8 mouse cellular contexts compared by ENCODE assay signal in genomic region chr4:132731616-132732015, GRCm38 (mm10). TPM values are rescaled to one million over a fixed set of nuclear protein-coding genes. Genes with fewer than 3 reads are reported as not detected.
A peak's percentile ranks its signal among the peaks of the same experiment; 100 is the strongest.
DNase-seq lines count a peak whose midpoint lies in the region; ATAC-seq and TF ChIP-seq lines count a peak whose summit lies in the region.

No protein-coding gene starts in this region.

- ATAC-seq in lung, embryonic 14.5 days (ENCODE audit: insufficient read depth) = no peak
- ATAC-seq in embryonic facial prominence, embryonic 13.5 days (ENCODE audit: insufficient number of reproducible peaks, insufficient read depth, low FRiP score, low TSS enrichment, low read depth) = no peak
- no peak for ATAC-seq in intestine, postnatal 0 days
- ATAC-seq in neural tube, embryonic 14.5 days (ENCODE audit: low read depth) = no peak

- no peaks in the 10 kb centered on the region for H3K27me3 ChIP-seq in lung, embryonic 14.5 days (ENCODE audit: insufficient read depth, low read length)
- no peaks in the 10 kb centered on the region for H3K27me3 ChIP-seq in embryonic facial prominence, embryonic 13.5 days
- no peaks in the 10 kb centered on the region for H3K27me3 ChIP-seq in intestine, postnatal 0 days (replicated peaks; ENCODE audit: control insufficient read depth, insufficient read depth, low read length)
- no peaks in the 10 kb centered on the region for H3K27me3 ChIP-seq in neural tube, embryonic 14.5 days (ENCODE audit: control insufficient read depth, insufficient read depth, low read length)

- peak overlapping the region; percentile 63; the same call in 1 of the 2 replicates for H3K9ac ChIP-seq in lung, embryonic 14.5 days
- H3K9ac ChIP-seq in embryonic facial prominence, embryonic 13.5 days = peak overlapping the region; percentile 76
- peak overlapping the region; percentile 45; the same call in 1 of the 2 replicates for H3K9ac ChIP-seq in intestine, postnatal 0 days (ENCODE audit: low read depth, low read length)
- peak overlapping the region; percentile 63 for H3K9ac ChIP-seq in neural tube, embryonic 14.5 days (replicated peaks; ENCODE audit: low read depth, low read length)

- H3K36me3 ChIP-seq in lung, embryonic 14.5 days (ENCODE audit: insufficient read depth) = no peaks in the 10 kb centered on the region
- peaks cover 14% of the 10 kb centered on the region for H3K36me3 ChIP-seq in embryonic facial prominence, embryonic 13.5 days
- no peaks in the 10 kb centered on the region for H3K36me3 ChIP-seq in intestine, postnatal 0 days (ENCODE audit: control insufficient read depth, insufficient read depth)
- no peaks in the 10 kb centered on the region for H3K36me3 ChIP-seq in neural tube, embryonic 14.5 days (ENCODE audit: control insufficient read depth, insufficient read depth, low read length)

- DNase-seq in lung, embryonic 14.5 days = no peak
- DNase-seq in lung, postnatal 4 days = no peak
- no peak for DNase-seq in urinary bladder, postnatal 36 days (ENCODE audit: low spot score in 2 of 2)
- no peak for DNase-seq in T-cell, adult 2 months (ENCODE audit: low spot score)
- no peak for DNase-seq in spleen, adult 18-20 months

- H3K4me2 ChIP-seq in lung, embryonic 14.5 days = peak overlapping the region; percentile 96
- H3K4me2 ChIP-seq in embryonic facial prominence, embryonic 13.5 days = peak overlapping the region; percentile 89
- peak overlapping the region; percentile 85 for H3K4me2 ChIP-seq in intestine, postnatal 0 days (replicated peaks; ENCODE audit: low read depth)
- H3K4me2 ChIP-seq in neural tube, embryonic 14.5 days (ENCODE audit: low read depth, low read length) = peak overlapping the region; percentile 76

- H3K4me3 ChIP-seq in lung, embryonic 14.5 days (ENCODE audit: low read depth, low read length) = peak overlapping the region; percentile 59
- H3K4me3 ChIP-seq in embryonic facial prominence, embryonic 13.5 days = peak overlapping the region; percentile 65
- peak overlapping the region; percentile 52 for H3K4me3 ChIP-seq in intestine, postnatal 0 days (ENCODE audit: low read depth, low read length)
- H3K4me3 ChIP-seq in neural tube, embryonic 14.5 days (ENCODE audit: low read depth, low read length) = peak overlapping the region; percentile 52

- WGBS in lung, embryonic 14.5 days = 44% methylated on average over 12 of the region's 12 CpGs
- 47% methylated on average over 12 of the region's 12 CpGs for WGBS in embryonic facial prominence, embryonic 13.5 days
- WGBS in intestine, postnatal 0 days = 40% methylated on average over 12 of the region's 12 CpGs
- 45% methylated on average over 12 of the region's 12 CpGs for WGBS in neural tube, embryonic 14.5 days

- no peaks in the 10 kb centered on the region for H3K9me3 ChIP-seq in lung, embryonic 14.5 days (ENCODE audit: low read depth, low read length)
- no peaks in the 10 kb centered on the region for H3K9me3 ChIP-seq in embryonic facial prominence, embryonic 13.5 days
- no peaks in the 10 kb centered on the region for H3K9me3 ChIP-seq in intestine, postnatal 0 days (ENCODE audit: control insufficient read depth)
- H3K9me3 ChIP-seq in neural tube, embryonic 14.5 days (ENCODE audit: control insufficient read depth, low read length) = no peaks in the 10 kb centered on the region

- TF ChIP-seq CTCF in lung, embryonic 14.5 days (IDR thresholded peaks at IDR 0.05; ENCODE audit: low read depth) = no peak
- no peak for TF ChIP-seq CTCF in intestine, postnatal 0 days (IDR thresholded peaks at IDR 0.05; ENCODE audit: low read depth)

- H3K27ac ChIP-seq in lung, embryonic 14.5 days (ENCODE audit: low read depth) = no peak overlapping the region
- H3K27ac ChIP-seq in embryonic facial prominence, embryonic 13.5 days = peak overlapping the region; percentile 22; the same call in 1 of the 2 replicates
- H3K27ac ChIP-seq in intestine, postnatal 0 days (ENCODE audit: low read depth, low read length) = no peak overlapping the region
- no peak overlapping the region for H3K27ac ChIP-seq in neural tube, embryonic 14.5 days (ENCODE audit: low read depth, low read length)

- H3K4me1 ChIP-seq in lung, embryonic 14.5 days (ENCODE audit: insufficient read depth) = no peaks in the 10 kb centered on the region
- peaks cover 12% of the 10 kb centered on the region for H3K4me1 ChIP-seq in embryonic facial prominence, embryonic 13.5 days
- H3K4me1 ChIP-seq in intestine, postnatal 0 days (replicated peaks; ENCODE audit: control insufficient read depth, insufficient read depth, low read length) = no peaks in the 10 kb centered on the region
- peaks cover 5% of the 10 kb centered on the region; the same call in 1 of the 2 replicates for H3K4me1 ChIP-seq in neural tube, embryonic 14.5 days (ENCODE audit: control insufficient read depth, insufficient read depth, low read length)

RNA-seq across cellular contexts. Expression of gene Xkr8, which starts 0.7 kb away (rescaled TPM):
- polyA plus RNA-seq in lung, embryonic 14.5 days (2014; fragmentation: Nextera tagmentation; extraction: Ambion mirVana) = 4.7 and 5.5 TPM in 2 replicates
- 6.0 and 7.6 TPM in 2 replicates for polyA plus RNA-seq in embryonic facial prominence, embryonic 13.5 days (2015; fragmentation: Nextera tagmentation; extraction: Ambion mirVana)
- 1.8 and 3.3 TPM in 2 replicates for polyA plus RNA-seq in intestine, postnatal 0 days (2015; fragmentation: Nextera tagmentation; extraction: Ambion mirVana)
- polyA plus RNA-seq in neural tube, embryonic 14.5 days (2014; fragmentation: Nextera tagmentation; extraction: Ambion mirVana) = 5.4 and 6.0 TPM in 2 replicates

RNA-seq across cellular contexts. Expression of gene Smpdl3b, which starts 25.4 kb away (rescaled TPM):
- 7.8 and 8.4 TPM in 2 replicates for polyA plus RNA-seq in lung, embryonic 14.5 days (2014; fragmentation: Nextera tagmentation; extraction: Ambion mirVana)
- 4.8 and 6.3 TPM in 2 replicates for polyA plus RNA-seq in embryonic facial prominence, embryonic 13.5 days (2015; fragmentation: Nextera tagmentation; extraction: Ambion mirVana)
- 2.9 TPM in 2 replicates for polyA plus RNA-seq in intestine, postnatal 0 days (2015; fragmentation: Nextera tagmentation; extraction: Ambion mirVana)
- polyA plus RNA-seq in neural tube, embryonic 14.5 days (2014; fragmentation: Nextera tagmentation; extraction: Ambion mirVana) = 0.27 and 0.39 TPM in 2 replicates

RNA-seq across cellular contexts. Expression of gene Rpa2, which starts 36.5 kb away (rescaled TPM):
- polyA plus RNA-seq in lung, embryonic 14.5 days (2014; fragmentation: Nextera tagmentation; extraction: Ambion mirVana) = 127 and 129 TPM in 2 replicates
- polyA plus RNA-seq in embryonic facial prominence, embryonic 13.5 days (2015; fragmentation: Nextera tagmentation; extraction: Ambion mirVana) = 120 and 127 TPM in 2 replicates
- 26.6 and 27.9 TPM in 2 replicates for polyA plus RNA-seq in intestine, postnatal 0 days (2015; fragmentation: Nextera tagmentation; extraction: Ambion mirVana)
- 33.7 and 35.0 TPM in 2 replicates for polyA plus RNA-seq in neural tube, embryonic 14.5 days (2014; fragmentation: Nextera tagmentation; extraction: Ambion mirVana)
